Mouse (Mus musculus) embryonic facial prominence, embryonic 11.5 days (tissue): ENCODE results near the gene Rad9a. TPM values are rescaled to one million over a fixed set of nuclear protein-coding genes. Genes with fewer than 3 reads are reported as not detected.

Experiments
- ATAC-seq: fragments of 200-750 bp; cut with Nextera tagmentation; replicated peaks from 2 replicates; pipeline ENCODE4 v1.8.0; 2017; ENCODE audit warnings: low read depth; ENCODE audit not compliant: insufficient number of reproducible peaks, low FRiP score, low TSS enrichment
- DNase-seq: peaks from one replicate; pipeline ENCODE4 v3.0.0-alpha.2; 2015; ENCODE audit warnings: low spot score
- H3K27ac ChIP-seq: fragments of 300-500 bp; sonication (generic); replicated peaks from 2 replicates; pipeline ENCODE4 v1.5.1; 2014; ENCODE audit warnings: mild to moderate bottlenecking, low read depth, low read length, control low read depth
- H3K27me3 ChIP-seq: fragments of 300-500 bp; sonication (generic); 2 replicates; pipeline ENCODE4 v1.6.1; 2014; ENCODE audit warnings: mild to moderate bottlenecking, low read length, moderate library complexity, mixed read lengths; ENCODE audit not compliant: control insufficient read depth, insufficient read depth
- H3K36me3 ChIP-seq: fragments of 300-500 bp; sonication (generic); replicated peaks from 2 replicates; pipeline ENCODE4 v1.6.1; 2014; ENCODE audit warnings: low read depth, mild to moderate bottlenecking, low read length, moderate library complexity, mixed read lengths; ENCODE audit not compliant: control insufficient read depth, insufficient read depth
- H3K4me1 ChIP-seq: fragments of 300-500 bp; sonication (generic); 2 replicates; pipeline ENCODE4 v1.6.1; 2014; ENCODE audit warnings: low read length, mixed read lengths; ENCODE audit not compliant: control insufficient read depth, insufficient read depth
- H3K4me2 ChIP-seq: fragments of 300-500 bp; sonication (generic); 2 replicates; pipeline ENCODE4 v1.6.1; 2014; ENCODE audit warnings: low read depth, mild to moderate bottlenecking, control low read depth, low read length, moderate library complexity
- H3K4me3 ChIP-seq: fragments of 300-500 bp; sonication (generic); 2 replicates; pipeline ENCODE4 v1.5.1; 2014; ENCODE audit warnings: low read depth, low read length, control low read depth
- H3K9ac ChIP-seq: fragments of 300-500 bp; sonication (generic); replicated peaks from 2 replicates; pipeline ENCODE4 v1.6.1; 2014; ENCODE audit warnings: mild to moderate bottlenecking, control low read depth, low read length
- H3K9me3 ChIP-seq: fragments of 300-500 bp; sonication (generic); replicated peaks from 2 replicates; pipeline ENCODE4 v1.6.1; 2016; ENCODE audit warnings: mild to moderate bottlenecking, low read length, inconsistent platforms, mixed read lengths; ENCODE audit not compliant: control insufficient read depth
- WGBS: fragments of 180-500 bp; shearing (Covaris S2); extraction: QIAGEN DNeasy Blood & Tissue Kit; methylation state at CpG from one replicate; pipeline ENCODE4 v1.1.7; 2014; 5-methylcytosine and 5-hydroxymethylcytosine counted together
- polyA plus RNA-seq: library from polyadenylated mRNA; unstranded; fragments of >200 nt; fragmentation: Nextera tagmentation; extraction: Ambion mirVana; gene quantifications from 2 replicates; pipeline ENCODE4 v1.2.1, GENCODE M21; 2014

Rad9a gene
- polyA plus RNA-seq, 1 experiment from 2014 or later: 46.8 TPM

DNA sequence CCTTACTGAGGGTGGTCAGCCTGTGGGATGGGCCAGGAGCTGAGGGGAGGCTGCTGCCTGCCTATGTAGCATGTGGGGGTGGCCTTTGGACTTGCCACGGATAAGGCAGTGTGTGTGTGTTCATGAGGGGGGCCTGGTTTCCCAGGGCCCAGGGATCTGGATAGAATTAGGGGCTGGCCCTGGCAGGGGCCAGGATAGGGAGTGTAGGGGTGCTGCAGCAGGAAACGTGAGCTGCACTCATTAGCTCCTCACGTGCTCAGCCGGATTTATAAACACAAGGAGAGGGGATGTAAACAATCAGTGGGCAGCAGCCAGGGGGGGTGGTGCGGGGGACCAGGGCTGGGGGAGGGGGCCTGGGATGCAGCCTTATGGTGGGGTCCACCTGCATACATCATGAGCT, 15.7 kb upstream of the Rad9a start:
- H3K4me2 ChIP-seq: peak overlapping the region; percentile 14
- WGBS: 3% methylated on average over 5 of the region's 5 CpGs
- no peaks in the 10 kb centered on the region for H3K9me3 ChIP-seq
- no peak overlapping the region for H3K9ac ChIP-seq
- no peaks in the 10 kb centered on the region for H3K36me3 ChIP-seq
- peak overlapping the region; percentile 7; the same call in 1 of the 2 replicates for H3K4me3 ChIP-seq
- H3K27ac ChIP-seq: 0 out of 2 replicates have a peak overlapping the region, but pooled peaks have one; percentile 29
- ATAC-seq: peak; percentile 70
- H3K27me3 ChIP-seq: no peaks in the 10 kb centered on the region; the same call in 1 of the 2 replicates
- H3K4me1 ChIP-seq: peaks cover 20% of the 10 kb centered on the region
- peak; percentile 65 for DNase-seq

DNA sequence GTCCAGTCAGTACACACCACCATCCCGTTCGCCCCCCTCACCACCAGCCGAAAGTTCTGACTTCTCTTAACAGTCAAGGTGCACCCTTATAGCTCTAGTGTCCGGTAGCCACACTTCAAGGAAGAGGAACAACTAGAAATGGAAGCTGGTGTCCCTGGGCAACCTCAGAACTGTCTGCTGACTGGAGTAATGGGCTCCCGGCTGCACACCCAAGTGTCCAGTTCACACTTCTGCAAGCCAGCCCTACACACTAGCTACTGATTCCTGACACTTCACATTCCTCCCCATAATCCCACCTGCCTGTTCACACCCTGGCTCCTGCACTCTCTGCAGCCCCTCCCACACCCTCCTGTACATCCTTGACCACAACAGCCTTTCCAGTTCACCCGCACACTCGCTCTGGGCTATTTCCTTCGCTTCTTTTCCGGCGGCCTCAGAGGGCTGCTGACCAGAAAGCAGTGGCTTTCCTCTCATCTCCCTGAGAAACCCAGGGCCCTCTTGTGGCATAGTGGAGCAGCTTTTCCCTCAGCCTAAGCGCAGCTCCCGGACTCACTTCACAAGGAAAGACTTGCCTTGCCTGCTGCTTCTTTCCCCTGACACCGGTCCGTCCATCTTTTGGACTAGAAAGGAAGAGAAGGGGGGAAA, 14.7 kb upstream of the Rad9a start:
- DNase-seq (peak; percentile 65), ATAC-seq (no peak)
- peak overlapping the region; percentile 14; the same call in 1 of the 2 replicates for H3K4me2 ChIP-seq
- no peak overlapping the region for H3K9ac ChIP-seq
- no peaks in the 10 kb centered on the region for H3K9me3 ChIP-seq
- H3K4me3 ChIP-seq: no peak overlapping the region
- peaks cover 23% of the 10 kb centered on the region for H3K4me1 ChIP-seq
- 0 out of 2 replicates have a peak overlapping the region, but pooled peaks have one; percentile 29 for H3K27ac ChIP-seq
- 15% methylated on average over 14 of the region's 14 CpGs for whole genome bisulfite sequencing
- H3K27me3 ChIP-seq: peaks cover 2% of the 10 kb centered on the region; the same call in 1 of the 2 replicates
- no peaks in the 10 kb centered on the region for H3K36me3 ChIP-seq

DNA sequence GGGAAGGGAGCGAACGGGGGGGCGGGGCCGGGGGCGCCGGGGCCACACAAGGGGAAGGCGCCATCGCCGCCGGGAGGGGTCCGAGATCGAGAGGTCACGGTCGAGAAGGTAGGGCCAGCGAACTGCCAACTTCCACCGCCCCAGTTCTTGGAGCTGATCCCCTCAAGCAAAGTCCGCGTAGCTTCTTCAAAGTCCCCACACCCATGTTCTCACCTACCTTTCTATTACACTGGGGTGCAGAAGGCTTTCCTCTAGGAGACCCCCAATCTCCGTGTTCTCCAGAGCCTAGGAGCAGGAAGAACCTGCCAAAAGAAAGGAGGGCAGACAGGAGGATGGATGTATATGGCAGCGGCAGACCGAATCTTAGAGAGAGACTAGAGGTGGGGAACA, 14.0 kb upstream of the Rad9a start:
- H3K4me1 ChIP-seq: peaks cover 23% of the 10 kb centered on the region
- H3K9me3 ChIP-seq: no peaks in the 10 kb centered on the region
- no peaks in the 10 kb centered on the region for H3K36me3 ChIP-seq
- DNase-seq (no peak), ATAC-seq (no peak)
- peak overlapping the region; percentile 97 for H3K4me2 ChIP-seq
- 6% methylated on average over 18 of the region's 21 CpGs for WGBS
- H3K27ac ChIP-seq: peak overlapping the region; percentile 78
- H3K27me3 ChIP-seq: peaks cover 2% of the 10 kb centered on the region; the same call in 1 of the 2 replicates
- H3K4me3 ChIP-seq: peak overlapping the region; percentile 75
- peak overlapping the region; percentile 95 for H3K9ac ChIP-seq

DNA sequence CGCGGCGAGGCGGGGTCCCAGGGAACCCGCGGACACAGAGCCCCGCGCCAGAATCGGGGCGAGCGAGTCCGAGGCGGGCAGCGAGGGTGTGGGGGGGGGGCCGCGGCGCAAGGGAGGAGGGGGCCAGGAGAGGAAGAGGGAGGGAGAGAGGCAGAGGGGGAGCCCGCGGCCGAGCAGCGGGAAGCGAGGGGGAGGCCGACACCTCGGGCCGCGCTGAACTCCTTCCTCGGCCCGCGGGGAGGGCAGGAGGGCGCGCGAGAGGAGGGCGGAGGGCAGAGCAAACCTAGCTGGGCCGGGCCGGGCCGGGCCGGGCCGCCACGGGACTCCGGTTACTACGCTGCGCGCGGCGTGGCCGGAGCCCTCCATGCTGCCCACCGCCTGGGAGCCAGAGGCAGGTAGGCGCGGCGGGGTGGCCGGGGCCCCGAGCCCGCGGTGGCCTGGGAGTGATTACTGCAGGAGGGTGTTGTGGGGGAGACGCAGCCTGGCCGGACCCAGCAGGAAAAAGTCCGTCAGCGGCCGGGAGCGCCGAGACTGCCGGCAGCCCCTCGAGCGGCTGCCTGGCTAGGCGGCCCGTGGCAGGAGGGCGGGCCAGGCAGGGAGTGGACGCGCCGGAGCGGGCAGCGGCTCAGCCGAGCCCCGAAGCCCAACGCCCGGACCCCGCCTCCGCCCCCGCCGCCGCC, 13.4 kb upstream of the Rad9a start:
- peak overlapping the region; percentile 95 for H3K9ac ChIP-seq
- H3K27ac ChIP-seq: peak overlapping the region; percentile 78
- peak overlapping the region; percentile 97 for H3K4me2 ChIP-seq
- H3K36me3 ChIP-seq: no peaks in the 10 kb centered on the region
- H3K9me3 ChIP-seq: no peaks in the 10 kb centered on the region
- ATAC-seq (peak; percentile 14; the same call in 1 of the 2 replicates), DNase-seq (peak; percentile 55)
- peaks cover 23% of the 10 kb centered on the region for H3K4me1 ChIP-seq
- H3K27me3 ChIP-seq: peaks cover 2% of the 10 kb centered on the region; the same call in 1 of the 2 replicates
- WGBS: under 1% methylated on average over 44 of the region's 81 CpGs
- peak overlapping the region; percentile 75 for H3K4me3 ChIP-seq

DNA sequence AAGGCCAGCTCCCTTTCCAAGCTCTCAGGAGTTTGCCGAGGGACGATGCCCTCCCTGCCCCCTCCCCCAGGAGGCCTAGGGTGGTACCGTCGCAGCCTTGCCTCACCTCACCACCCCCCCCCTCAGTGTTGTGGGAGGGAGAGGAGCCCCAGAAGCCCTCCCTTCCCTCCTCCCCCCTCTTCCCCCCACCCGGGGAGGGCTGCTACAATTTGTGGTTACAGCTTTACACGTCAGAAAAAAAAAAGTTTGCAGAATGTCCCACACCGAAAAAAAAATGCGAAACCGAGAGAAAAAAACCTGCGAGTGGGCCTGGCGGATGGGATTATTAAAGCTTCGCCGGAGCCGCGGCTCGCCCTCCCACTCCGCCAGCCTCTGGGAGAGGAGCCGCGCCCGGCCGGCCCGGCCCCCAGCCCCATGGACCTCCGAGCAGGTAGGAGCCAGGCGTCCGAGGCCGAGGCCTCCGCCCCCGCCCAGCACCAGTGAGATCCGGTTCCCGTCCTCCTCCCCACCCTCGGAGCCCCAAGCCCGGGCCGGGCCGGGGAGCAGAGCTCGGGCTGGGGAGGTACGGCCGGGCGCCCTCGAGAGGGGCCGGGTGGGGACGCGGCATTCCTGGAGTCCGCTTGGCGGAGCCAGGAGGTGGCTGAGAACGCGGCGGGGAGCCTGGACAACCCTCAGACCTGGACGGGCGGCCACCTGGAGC, 12.8 kb upstream of the Rad9a start, which contains the start of the genes Clcf1 and AC109138.7:
Gene Clcf1, plus strand, starts transcription at position 168 of the 700 bp plus-strand sequence.
Gene AC109138.7, plus strand, starts transcription at position 287 of the 700 bp plus-strand sequence.
- ATAC-seq (peak; percentile 24; the same call in 1 of the 2 replicates), DNase-seq (peak; percentile 65)
- Histone ChIP-seq H3K4me2 (peak within 1 kb of the TSS; percentile 97), H3K9ac (peak within 1 kb of the TSS; percentile 95), H3K27me3 (peaks cover 2% of the 10 kb centered on the region; the same call in 1 of the 2 replicates), H3K27ac (peak within 1 kb of the TSS; percentile 78), H3K36me3 (no peaks in the 10 kb centered on the region), H3K4me3 (peak within 1 kb of the TSS; percentile 75), H3K9me3 (no peaks in the 10 kb centered on the region), H3K4me1 (peaks cover 23% of the 10 kb centered on the region)
- under 1% methylated on average over 43 of the region's 49 CpGs for WGBS

DNA sequence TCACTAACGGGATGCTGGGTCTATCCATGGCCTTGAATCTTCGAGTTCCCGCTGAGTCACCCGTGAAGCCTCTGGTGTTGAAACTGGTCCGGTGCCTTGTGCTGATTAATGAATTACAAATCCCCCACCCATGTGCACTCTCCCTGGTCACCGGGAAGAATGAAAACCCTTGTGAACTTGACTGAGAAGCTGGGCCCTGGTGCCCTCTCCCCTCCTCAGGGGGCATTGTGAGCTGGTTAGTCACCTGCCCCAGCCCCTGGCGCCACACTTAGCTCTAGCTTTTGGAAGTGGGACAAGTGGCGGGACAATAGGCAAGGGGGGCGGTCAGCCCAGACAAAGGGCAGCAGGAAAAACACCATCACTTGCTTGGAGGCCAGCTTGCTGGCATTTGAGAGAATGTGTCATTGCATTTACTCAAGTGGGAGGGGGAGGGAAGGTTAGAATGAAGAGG, 12.1 kb upstream of the Rad9a start:
- H3K9ac ChIP-seq: peak overlapping the region; percentile 95
- peaks cover 23% of the 10 kb centered on the region for H3K4me1 ChIP-seq
- H3K4me3 ChIP-seq: peak overlapping the region; percentile 75
- 10% methylated on average over 9 of the region's 9 CpGs for WGBS
- no peaks in the 10 kb centered on the region for H3K9me3 ChIP-seq
- H3K27ac ChIP-seq: peak overlapping the region; percentile 43
- DNase-seq (no peak), ATAC-seq (no peak)
- no peaks in the 10 kb centered on the region for H3K36me3 ChIP-seq
- peaks cover 2% of the 10 kb centered on the region; the same call in 1 of the 2 replicates for H3K27me3 ChIP-seq
- peak overlapping the region; percentile 97 for H3K4me2 ChIP-seq

DNA sequence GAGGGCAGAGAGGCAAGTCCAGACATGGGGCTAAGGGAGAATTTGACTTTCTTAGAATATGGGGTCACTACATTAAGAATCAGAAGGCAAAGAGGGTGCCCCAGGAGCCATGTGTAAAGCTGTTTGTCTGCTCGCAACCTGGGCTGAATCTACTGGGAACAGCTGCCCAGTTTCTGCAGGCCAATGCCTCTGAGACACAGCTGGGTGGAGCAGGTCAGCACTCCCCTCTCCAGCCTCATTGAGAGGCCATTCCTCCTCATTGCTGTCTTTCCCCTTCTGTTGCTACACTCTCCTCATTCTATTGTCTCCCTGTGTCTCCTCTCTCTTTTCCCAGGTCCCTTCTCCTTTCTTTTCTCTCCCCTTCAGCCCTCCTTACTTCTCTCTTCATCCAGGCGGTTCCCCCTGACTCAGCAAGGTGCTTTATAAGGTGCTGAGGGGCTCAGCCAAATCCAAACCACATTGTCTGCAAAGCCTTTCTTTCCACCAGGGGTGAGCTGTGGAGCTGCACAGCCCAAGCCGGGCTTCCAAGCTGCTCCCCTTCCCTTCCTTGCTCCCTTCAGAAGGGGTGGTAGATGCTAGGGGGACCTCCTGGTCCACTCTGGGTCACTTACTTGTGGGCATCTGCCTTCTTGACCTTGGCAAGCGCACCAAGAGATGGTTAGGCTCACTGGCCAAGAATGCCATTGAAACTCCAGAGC, 10.6 kb upstream of the Rad9a start:
- Histone ChIP-seq H3K4me2 (peak overlapping the region; percentile 25; the same call in 1 of the 2 replicates), H3K9me3 (no peaks in the 10 kb centered on the region), H3K27ac (no peak overlapping the region), H3K4me3 (no peak overlapping the region), H3K27me3 (peaks cover 2% of the 10 kb centered on the region; the same call in 1 of the 2 replicates), H3K4me1 (peaks cover 21% of the 10 kb centered on the region), H3K36me3 (no peaks in the 10 kb centered on the region), H3K9ac (peak overlapping the region; percentile 39)
- DNase-seq (no peak), ATAC-seq (no peak)
- 19% methylated on average over 4 of the region's 4 CpGs for WGBS
